Mouse (Mus musculus): Measurements from ENCODE around the gene Hace1. TPM values are rescaled to one million over a fixed set of nuclear protein-coding genes. Genes with fewer than 3 reads are reported as not detected.

The Hace1 gene
- polyA plus RNA-seq, 2 experiments = 32.8 to 46.3 TPM

DNA sequence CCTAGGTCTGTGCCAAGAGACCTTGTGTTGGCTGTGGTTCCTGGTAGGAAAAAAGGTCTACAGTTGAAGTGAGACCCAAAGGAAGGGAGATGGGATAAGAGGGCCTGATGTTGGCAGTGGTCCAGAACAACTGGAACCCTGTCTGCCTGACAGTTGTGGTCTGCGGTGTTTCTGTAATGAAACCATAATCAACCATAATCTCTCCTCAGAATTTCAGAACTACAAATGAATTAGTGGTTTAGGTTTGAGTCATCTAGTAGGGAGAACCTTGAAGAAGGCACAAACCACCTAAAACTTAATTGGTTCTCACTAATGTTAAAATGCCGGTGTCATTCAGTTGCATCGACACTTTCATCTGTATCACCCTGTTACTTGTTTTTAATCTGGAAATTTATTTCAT is 133.2 kb downstream of the Hace1 start:
- Histone ChIP-seq H3K27me3 (ENCODE audit: control insufficient read depth, insufficient read depth, low read length) (no peaks in the 10 kb centered on the region), H3K9ac (replicated peaks) (no peak overlapping the region), H3K4me2 (ENCODE audit: low read depth) (no peak overlapping the region), H3K36me3 (replicated peaks; ENCODE audit: control insufficient read depth, insufficient read depth, low read depth) (peaks cover 7% of the 10 kb centered on the region), H3K27ac (no peak overlapping the region), H3K4me1 (replicated peaks; ENCODE audit: control insufficient read depth in 2 of 2, insufficient read depth in 2 of 2, low read length in 1 of 2) (no peaks in the 10 kb centered on the region), H3K4me3 (ENCODE audit: insufficient read depth in 1 of 2, low read depth in 2 of 2, low read length in 2 of 2) (no peak overlapping the region), H3K9me3 (ENCODE audit: control insufficient read depth, low read length) (no peaks in the 10 kb centered on the region)
- no peak for TF ChIP-seq CTCF (IDR thresholded peaks at IDR 0.05; ENCODE audit: low read depth)
- no peak for TF ChIP-seq EP300 (IDR thresholded peaks at IDR 0.05; ENCODE audit: low read depth)
- no peak for DNase-seq (ENCODE audit: low read depth in 3 of 3, low spot score in 3 of 3)
- no peak for ATAC-seq (ENCODE audit: insufficient read depth)
- WGBS (ENCODE audit: insufficient replicate concordance) = 90% methylated on average over 3 of the region's 3 CpGs

DNA sequence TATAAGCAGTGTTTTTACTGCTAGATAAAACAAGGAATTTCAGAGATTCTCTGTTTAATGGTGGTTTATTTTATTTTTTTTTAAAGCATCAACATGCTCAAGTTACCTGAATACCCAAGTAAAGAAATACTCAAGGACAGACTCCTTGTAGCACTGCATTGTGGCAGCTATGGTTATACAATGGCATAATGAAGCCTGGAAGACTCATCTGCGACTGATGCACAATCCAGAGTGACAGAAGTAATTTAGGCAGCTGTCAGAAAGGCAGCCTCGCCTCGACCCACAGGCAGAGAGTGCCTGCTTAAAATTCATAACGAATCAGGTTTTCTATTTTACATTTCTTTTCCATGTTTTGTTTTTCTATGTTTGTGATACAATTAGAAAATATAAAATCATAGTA is 133.7 kb downstream of the Hace1 start:
- no peaks in the 10 kb centered on the region for H3K9me3 ChIP-seq (ENCODE audit: control insufficient read depth, low read length)
- no peak overlapping the region for H3K27ac ChIP-seq
- no peak overlapping the region for H3K9ac ChIP-seq (replicated peaks)
- TF ChIP-seq EP300 (IDR thresholded peaks at IDR 0.05; ENCODE audit: low read depth) (no peak), CTCF (IDR thresholded peaks at IDR 0.05; ENCODE audit: low read depth) (no peak)
- H3K4me2 ChIP-seq (ENCODE audit: low read depth) = no peak overlapping the region
- H3K36me3 ChIP-seq (replicated peaks; ENCODE audit: control insufficient read depth, insufficient read depth, low read depth) = peaks cover 10% of the 10 kb centered on the region
- no peak for ATAC-seq (ENCODE audit: insufficient read depth)
- H3K4me3 ChIP-seq (ENCODE audit: insufficient read depth in 1 of 2, low read depth in 2 of 2, low read length in 2 of 2) = no peak overlapping the region
- H3K4me1 ChIP-seq (replicated peaks; ENCODE audit: control insufficient read depth in 2 of 2, insufficient read depth in 2 of 2, low read length in 1 of 2) = no peaks in the 10 kb centered on the region
- no peak for DNase-seq (ENCODE audit: low read depth in 3 of 3, low spot score in 3 of 3)
- no peaks in the 10 kb centered on the region for H3K27me3 ChIP-seq (ENCODE audit: control insufficient read depth, insufficient read depth, low read length)
- WGBS (ENCODE audit: insufficient replicate concordance) = 80% methylated on average over 4 of the region's 4 CpGs

Small RNAs within 50 kb of the gene (microRNA-seq; reads per million reads assigned to microRNA genes)
- gene Gm27731 = not detected

Other genes with a start within 250 kb of the Hace1 start
- 0.02 TPM in 2 replicates for gene Bves, start 242.1 kb upstream of the Hace1 start, polyA plus RNA-seq (2012; rRNA removed)
- 0.09 TPM in 1 of 2 replicates, not detected in the other for gene Bves, start 242.1 kb upstream of the Hace1 start, polyA plus RNA-seq (2014; fragmentation: Nextera tagmentation; extraction: Ambion mirVana)
- 4.3 and 5.9 TPM in 2 replicates for gene Lin28b, start 91.4 kb upstream of the Hace1 start, polyA plus RNA-seq (2012; rRNA removed)
- gene Lin28b, start 91.4 kb upstream of the Hace1 start, polyA plus RNA-seq (2014; fragmentation: Nextera tagmentation; extraction: Ambion mirVana) = 8.8 and 10.1 TPM in 2 replicates